Mouse (Mus musculus) inflammation-experienced regulatory T-cells, adult 16 weeks (primary cell): ENCODE results near the gene Gm43720. TPM values are rescaled to one million over a fixed set of nuclear protein-coding genes. Genes with fewer than 3 reads are reported as not detected.

ENCODE experiments used
- polyA plus RNA-seq: library from polyadenylated mRNA; unstranded; fragments of 100-300 nt; shearing (Covaris generic); gene quantifications from one replicate; pipeline ENCODE4 v1.2.1, GENCODE M21; 2017

Gene Gm43720
- polyA plus RNA-seq: not detected

DNA sequence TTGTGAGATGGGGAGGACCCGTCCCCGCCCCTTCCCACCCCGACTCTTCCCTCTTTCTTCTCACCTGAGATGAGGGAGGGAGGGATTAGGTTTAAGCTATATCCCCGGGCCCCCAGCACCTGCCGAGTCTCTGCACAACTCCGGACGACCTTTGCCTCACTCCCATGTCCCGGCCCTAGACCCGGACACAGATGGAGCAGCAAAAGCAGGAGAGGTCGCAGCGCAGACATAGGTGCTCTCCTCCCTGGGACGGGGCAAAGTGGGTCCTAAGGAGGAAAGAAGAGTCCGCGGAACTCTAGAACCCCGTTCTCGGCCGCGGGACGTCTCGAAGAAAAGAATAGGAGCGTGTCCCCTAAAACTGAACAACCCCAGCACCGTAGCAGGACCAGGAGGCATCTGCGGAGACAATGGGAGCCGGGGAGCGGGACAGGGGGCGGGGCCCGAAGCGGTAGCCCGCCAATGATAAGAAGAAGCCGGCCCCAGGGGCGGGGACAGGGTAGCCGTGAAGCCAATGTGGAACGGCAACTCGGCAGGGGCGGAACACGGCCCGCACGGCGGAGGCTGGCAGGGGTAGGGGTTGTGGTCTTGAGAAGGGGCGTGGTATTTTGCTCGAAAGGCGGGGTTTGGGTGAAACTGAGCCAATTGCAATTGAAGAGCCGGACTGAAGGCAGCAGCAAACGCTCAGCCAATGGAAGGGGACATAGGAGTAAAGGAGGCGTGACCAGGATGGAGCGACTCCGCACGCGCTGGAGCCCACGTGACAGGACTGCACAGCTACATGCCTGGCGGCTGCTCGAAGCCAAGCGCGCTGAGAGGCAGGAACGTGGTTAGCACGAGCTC is at the start of gene Gm43720, which contains the start of the genes Gpc2 and Stag3:
Gene Gm43720, minus strand, starts transcription at position 374 of the 840 bp plus-strand sequence.
Gene Gpc2, minus strand, starts transcription at position 421 of the 840 bp plus-strand sequence.
Gene Stag3, plus strand, starts transcription at position 656 of the 840 bp plus-strand sequence.

DNA sequence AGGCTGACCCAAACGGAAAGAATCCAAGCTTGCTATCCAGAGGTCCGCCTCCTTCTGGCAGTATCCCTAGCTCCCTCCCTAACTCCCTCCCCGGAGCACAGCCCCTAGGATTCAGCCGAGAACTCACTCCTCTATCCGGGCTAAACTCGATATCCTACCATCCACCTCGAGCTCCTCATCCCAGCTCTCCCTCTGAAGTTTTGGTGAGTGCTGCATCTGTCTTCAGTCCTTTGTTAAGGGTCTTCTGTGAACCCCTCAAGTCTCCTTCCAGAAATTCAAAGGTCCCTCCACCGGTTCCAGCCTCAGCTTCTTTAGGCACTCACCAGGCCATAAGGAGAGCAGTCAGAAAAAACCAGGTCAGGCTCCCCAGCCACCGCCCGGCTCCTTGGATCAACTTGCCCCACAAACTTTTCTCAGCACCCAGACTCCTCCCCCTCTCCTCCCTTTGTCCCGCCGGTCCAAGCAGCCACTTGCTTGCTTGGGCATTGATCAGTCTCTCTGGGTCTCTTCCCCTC is 7.3 kb downstream of the Gm43720 start, which contains the start of gene Gal3st4:
Gene Gal3st4, minus strand, starts transcription at position 432 of the 515 bp plus-strand sequence.

DNA sequence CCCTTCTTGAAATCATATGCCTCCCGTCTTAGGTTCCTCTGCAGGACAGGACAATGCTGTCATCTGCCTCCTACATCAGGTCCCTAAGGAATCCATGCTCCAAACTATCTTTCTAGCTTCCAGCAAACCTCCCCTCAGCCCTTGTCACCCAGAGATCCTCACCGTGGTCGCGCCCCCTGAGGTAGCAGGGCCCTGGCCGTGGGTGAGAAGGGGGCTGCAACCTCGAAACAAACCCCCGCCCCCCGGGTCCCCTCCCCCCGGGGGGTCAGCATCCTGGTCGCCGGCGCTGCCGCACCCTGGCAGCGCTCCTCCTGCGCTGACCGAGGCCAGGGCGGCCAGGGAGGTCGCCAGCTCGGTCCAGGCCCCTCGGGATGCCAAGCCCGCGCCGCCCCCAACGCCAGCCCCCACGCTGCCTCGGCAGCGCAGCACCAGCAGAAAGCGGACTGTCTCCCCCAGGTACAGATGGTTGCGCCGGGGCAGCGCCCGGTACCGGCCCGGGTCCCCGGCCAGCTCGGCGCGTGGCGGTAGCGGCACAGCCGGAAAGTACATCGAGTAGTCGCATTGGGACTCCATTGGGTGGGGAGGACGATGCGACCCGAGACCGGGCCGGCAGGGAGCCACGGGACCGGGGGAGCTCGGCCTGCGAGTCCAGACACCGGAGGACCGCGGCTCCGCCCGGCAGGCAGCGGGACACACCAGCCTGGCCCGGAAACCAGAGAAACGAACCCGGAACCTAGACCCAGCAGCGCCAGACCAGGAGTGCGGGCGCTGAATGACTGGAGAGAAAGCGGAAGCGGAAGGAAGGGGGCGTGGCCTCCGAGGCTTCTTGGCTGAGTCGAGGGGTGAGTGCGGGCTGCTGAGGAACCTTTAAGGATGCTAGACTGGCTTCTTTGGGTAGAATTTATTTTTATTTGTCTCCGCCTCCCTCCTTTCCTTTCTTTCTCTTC is 16.2 kb downstream of the Gm43720 start, which contains the start of gene BC037034:
Gene BC037034, minus strand, starts transcription at position 774 of the 947 bp plus-strand sequence.

DNA sequence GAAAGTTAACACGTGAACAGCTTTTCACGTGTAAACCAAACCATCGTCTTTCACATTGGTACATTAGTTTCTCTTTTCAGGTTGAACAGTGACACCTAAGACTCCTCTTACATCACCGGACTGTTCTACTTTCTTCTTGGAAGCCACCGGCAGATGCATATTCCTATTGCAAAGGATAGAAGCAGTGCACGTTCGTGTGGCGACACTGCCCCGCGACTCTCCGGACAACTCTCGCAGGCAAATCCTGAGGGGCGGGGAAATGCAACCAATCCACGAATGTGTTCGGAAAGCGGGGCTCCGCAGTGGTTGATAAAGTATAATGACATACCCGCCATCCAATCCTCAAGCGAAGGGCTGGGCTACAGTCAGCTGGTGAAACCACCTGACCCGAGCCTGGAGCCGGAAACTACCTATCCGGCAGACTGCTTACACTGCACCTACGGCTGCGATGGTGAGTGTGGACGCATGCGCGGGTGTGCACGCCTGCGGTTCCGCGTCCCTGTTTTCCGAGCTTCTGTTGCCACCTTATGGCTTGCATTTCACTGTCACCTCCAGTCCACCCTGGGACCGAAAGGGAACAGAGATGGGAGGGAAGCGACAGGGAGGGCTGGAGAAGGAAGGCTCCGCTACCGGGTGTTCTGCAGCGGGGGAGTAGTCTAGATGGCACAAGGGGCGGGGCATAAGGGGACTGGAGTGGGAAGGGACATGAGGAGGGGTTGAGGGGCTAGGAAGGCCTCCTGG is 24.2 kb downstream of the Gm43720 start, which contains the start of gene Lamtor4:
Gene Lamtor4, plus strand, starts transcription at position 130 of the 741 bp plus-strand sequence.

DNA sequence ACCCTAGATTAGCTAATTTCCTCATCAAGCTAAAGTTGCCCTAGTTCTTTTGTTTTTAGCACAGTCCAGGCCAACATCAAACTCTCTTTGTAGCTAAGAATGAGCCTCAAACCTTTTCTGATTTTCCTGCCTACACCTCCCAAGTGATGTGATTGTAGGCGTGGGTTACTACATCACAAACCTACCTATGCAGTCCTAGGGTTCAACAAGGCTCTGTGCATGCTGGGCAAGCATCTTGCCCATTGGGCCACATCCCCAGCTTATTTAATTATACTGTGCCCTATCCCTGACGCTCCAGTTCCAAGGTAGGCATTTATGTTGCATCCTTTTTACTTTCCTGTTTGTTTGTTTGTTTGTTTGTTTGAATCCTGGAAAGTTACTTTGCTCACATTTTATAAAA is 54.1 kb downstream of the Gm43720 start, which contains the start of gene Nxpe5:
Gene Nxpe5, plus strand, starts transcription at position 199 of the 400 bp plus-strand sequence.

Other genes starting within 250 kb of the Gm43720 start
- not detected for gene Smok3c, start 226.8 kb downstream of the Gm43720 start, polyA plus RNA-seq
- 24.9 TPM for gene Zkscan1, start 194.9 kb downstream of the Gm43720 start, polyA plus RNA-seq
- gene Zscan21, start 163.1 kb downstream of the Gm43720 start, polyA plus RNA-seq: 29.4 TPM
- gene Zfp113, start 124.2 kb downstream of the Gm43720 start, polyA plus RNA-seq: 21.6 TPM
- gene Cops6, start 118.9 kb downstream of the Gm43720 start, polyA plus RNA-seq: 229 TPM
- gene Ap4m1, start 108.0 kb downstream of the Gm43720 start, polyA plus RNA-seq: 12.5 TPM
- 98.7 TPM for gene Mcm7, start 107.5 kb downstream of the Gm43720 start, polyA plus RNA-seq
- gene Taf6, start 92.5 kb downstream of the Gm43720 start, polyA plus RNA-seq: 66.2 TPM
- 19.3 TPM for gene Cnpy4, start 92.5 kb downstream of the Gm43720 start, polyA plus RNA-seq
- gene Mblac1, start 85.6 kb downstream of the Gm43720 start, polyA plus RNA-seq: 0.74 TPM
- gene Nxpe5, start 54.1 kb downstream of the Gm43720 start, polyA plus RNA-seq: not detected
- gene Lamtor4, start 24.5 kb downstream of the Gm43720 start, polyA plus RNA-seq: 117 TPM
- 13.3 TPM for gene BC037034, start 15.9 kb downstream of the Gm43720 start, polyA plus RNA-seq
- gene Gal3st4, start 7.1 kb downstream of the Gm43720 start, polyA plus RNA-seq: 1.1 TPM
- 3.1 TPM for gene Gpc2, start within 50 bp of the Gm43720 start, polyA plus RNA-seq
- gene Stag3, start 282 bp upstream of the Gm43720 start, polyA plus RNA-seq: 0.74 TPM
- 24.7 TPM for gene Pvrig, start 62.0 kb upstream of the Gm43720 start, polyA plus RNA-seq
- 29.9 TPM for gene Zfp157, start 161.5 kb upstream of the Gm43720 start, polyA plus RNA-seq